Mouse (Mus musculus): ENCODE data around the gene Dixdc1.

The Dixdc1 gene

GRCm38 (mm10) chr9:50745806-50746205, 6.5 kb upstream of the Dixdc1 start:
- DNase-seq (ENCODE audit: low read depth, low spot score): no peak

DNA sequence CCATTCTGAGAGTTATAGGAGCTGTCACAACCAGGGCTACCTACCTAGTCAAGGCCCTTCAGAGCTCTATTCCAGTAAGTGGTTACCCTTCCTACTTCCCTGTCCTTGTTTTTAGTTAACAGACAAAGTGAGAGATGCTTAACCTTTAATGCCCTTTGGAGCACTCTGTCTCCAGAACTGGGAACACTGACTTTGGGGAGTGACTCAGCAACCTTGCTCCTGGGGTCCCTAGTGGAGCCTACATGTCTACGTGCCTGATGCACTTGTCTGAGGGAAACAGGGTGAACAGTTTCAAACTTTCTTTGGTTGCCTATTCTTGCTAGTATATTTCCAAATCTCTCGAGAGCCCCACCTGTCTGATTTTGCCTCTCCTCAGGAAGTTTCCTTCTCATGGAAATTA, 3.4 kb upstream of the Dixdc1 start:
- no peak for DNase-seq (ENCODE audit: low read depth, low spot score)

GRCm38 (mm10) chr9:50742261-50742660, 2.9 kb upstream of the Dixdc1 start:
- DNase-seq (ENCODE audit: low read depth, low spot score): no peak

DNA sequence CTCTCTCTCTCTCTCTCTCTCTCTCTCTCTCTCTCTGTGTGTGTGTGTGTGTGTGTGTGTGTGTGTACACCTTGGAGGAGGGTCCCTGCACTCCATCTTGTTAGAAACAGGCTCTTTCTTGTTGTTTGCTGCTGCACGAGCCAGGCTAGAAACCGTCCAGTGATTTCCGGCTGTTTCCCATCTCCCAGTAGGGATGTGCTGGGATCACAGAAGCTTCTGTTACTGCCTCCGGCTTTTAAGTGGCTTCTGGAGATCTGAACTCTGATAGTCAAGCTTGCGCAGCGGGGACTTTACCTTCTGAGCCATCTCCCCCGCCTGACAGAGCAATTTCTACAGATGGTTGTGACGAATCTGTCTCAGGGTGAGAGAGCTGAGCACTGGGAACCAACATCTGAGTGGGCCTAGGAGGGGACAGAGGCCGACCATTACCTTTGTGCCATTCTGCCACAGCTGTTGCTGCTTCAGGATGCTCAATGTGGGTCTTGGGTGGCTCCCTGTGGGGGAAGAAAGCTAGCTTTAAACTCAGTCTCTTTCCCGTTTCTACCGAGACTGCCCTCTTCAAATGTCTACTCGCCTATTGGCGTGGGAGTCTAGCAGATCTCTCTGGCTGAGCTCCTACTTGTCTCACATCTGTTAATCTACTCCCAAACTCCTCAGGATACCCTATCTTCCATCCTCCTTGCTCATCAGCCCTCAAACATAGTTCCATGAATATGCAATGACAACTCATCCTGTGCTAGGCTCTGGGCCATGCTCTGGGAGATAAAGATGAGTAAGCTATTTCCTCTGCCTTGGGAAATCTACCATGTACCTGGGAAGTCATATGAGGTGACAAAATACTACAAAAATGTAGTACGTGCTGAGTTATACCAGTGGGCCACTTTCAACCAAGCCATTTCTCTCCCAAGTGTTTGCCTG, 1.8 kb upstream of the Dixdc1 start:
- no peak for DNase-seq (ENCODE audit: low read depth, low spot score)

DNA sequence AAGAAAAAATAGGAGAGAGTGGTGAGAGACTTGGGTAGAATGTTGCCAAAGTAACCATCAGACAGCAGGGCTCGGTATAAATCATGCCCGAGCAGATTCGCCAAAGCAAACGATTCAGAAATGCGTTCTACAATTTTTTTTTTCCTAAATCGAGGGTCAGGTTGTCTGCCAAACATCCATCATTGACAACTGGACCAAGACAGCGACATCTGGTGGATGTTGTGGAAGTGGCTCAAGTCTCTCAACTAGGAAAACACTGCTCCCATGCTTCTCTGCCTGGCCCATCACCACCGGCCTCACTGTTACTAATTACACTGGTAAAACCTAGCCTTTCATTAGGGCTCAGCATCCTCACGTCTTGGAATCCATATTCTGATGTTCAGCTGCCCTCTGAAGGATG, 4.3 kb downstream of the Dixdc1 start:
- peak; percentile 66 for DNase-seq (ENCODE audit: low read depth, low spot score)

DNA sequence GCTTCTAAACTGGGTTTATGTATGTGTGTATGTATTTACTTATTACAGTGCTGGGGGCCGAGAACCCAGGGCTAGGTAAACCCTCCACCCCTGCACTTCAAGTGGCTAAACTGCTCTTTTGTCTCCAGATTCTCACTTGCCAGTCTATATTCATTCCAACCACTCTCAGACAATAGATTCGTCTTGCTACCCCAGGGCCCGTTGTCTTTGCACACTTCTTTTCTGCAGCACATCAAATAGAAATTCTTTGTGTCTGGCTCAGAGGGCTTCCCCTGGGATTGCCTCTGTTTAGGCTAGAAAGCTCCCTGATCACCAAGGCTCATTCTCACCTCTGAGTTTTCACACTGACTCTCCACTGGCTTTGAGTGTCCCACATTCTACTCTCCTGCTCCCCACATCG, 6.8 kb downstream of the Dixdc1 start:
- no peak for DNase-seq (ENCODE audit: low read depth, low spot score)

GRCm38 (mm10) chr9:50729600-50729999, 9.7 kb downstream of the Dixdc1 start:
- no peak for DNase-seq (ENCODE audit: low read depth, low spot score)

DNA sequence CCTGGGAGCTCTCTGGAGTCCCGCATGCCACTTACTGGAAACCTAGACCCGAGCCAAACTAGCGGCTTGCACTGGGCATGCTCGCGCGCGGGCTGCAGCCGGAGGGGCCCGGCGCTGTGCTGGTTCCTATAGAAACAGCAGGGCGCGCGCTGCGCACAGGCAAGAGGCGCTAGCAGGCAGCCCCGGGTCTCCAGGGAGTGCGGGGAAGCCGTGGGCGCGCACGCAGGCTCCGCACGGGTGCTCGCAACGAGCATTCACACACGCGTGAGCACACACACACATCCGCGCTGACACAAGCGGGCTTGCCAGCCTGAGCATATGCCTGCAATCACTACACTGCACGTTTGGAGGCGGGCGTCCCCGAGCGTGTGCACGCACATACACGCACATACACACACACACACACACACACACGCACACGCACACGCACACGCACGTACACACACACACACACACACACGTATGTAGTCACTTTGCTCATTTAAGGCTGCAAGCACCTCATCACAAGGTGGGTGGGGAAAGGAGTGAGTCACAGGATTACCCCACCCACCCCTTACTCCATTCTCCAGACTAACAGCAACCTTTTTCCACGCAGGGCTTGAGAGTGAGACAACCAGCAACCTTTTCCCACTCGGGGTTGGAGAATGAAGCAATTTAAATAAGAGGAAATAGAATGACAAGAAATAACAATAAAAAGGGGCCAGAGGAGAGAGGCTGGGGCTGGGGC, 11.2 kb downstream of the Dixdc1 start:
- peak; percentile 47 for DNase-seq (ENCODE audit: low read depth, low spot score)

DNA sequence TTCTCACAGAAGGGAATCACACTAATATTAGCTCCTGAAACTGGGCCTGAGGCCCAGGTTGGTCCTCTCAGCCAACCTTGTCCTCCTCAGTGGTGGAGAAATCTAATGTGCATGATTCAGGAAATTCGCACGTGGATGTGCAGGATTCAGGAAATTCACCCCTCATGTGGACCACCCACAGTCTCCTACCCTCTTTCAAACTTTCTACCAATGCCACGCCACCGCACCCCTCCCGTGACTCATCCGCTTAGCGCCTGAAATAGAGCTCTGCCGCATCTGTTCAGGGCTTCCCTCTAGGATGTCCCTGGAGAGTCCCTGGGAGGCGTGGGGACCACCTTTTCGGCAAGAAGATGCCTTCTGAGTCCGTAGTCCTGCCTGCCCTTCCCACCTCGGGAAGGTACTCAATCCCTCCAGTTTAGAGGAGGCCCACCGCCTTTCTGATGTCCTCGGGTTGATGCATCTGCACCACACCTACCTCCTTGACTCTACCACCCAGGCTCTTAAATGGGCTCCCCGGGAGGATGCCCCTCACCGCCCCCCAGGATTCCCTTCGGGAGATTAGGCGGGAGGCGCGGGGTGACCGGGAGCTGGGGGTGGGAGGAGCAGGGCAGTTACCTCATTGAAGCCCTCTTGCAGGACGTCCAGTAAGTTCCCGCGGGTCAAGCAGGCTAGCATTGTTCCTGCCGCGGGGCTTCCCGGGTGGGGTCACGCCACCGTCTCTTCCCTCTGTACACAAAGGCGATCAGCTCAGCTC, 12.0 kb downstream of the Dixdc1 start:
- DNase-seq (ENCODE audit: low read depth, low spot score): no peak

DNA sequence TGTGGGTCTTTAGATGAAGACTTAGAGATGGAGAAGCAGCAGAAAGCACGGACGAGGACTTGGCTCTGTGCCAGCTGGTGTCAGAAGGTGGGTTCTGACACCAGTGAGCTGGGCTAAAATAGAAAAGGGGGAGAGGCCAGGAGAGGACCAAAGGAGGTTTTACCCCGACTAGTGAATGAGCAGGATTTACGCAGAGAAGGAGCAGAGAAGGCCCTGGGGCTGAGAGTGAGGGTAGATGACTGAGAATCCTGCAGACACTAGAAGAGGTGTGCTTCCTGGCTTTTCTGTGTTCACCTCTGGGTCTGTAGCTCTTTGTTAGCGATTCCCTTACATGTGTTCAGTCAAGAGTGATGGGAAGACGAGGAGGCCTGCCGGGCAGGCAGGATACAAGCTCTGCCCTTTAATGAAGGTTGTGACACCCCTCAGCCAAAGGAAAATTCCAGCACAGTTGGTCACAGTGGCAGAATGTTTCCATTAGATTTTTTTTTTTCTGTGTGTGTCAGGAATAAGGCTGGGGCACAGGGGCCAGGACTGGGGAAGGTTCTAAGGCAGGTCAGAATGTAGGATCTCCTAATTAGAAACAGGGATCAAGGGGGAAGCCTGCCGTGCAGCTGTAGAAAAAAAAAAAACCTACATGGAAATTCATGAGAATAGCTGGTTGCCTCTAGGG, 13.3 kb downstream of the Dixdc1 start:
- no peak for DNase-seq (ENCODE audit: low read depth, low spot score)

- DNase-seq (ENCODE audit: low read depth, low spot score): no peak
Observed at GRCm38 (mm10) chr9:50724661-50725330, 14.5 kb downstream of the Dixdc1 start.

GRCm38 (mm10) chr9:50724147-50724546, 15.2 kb downstream of the Dixdc1 start:
- no peak for DNase-seq (ENCODE audit: low read depth, low spot score)

DNA sequence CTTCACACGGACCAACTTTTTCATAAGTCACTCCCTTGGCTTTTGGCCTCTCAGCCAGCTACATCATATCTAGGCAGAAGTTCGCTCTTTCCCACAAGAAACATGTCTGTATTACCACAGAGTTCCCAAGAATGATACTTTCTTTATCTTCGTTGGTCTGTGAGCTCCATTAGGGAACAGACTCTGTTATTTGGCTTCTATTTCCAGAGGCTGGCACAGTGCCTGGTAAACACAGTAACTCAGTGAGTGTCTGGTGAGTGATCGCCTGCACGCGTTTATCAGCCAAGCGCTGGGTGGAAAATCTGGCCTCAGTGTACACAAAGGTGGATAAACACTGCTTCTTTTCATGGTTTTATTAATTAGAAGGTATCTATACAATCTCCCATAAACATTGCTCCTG, 15.9 kb downstream of the Dixdc1 start:
- no peak for DNase-seq (ENCODE audit: low read depth, low spot score)

GRCm38 (mm10) chr9:50722451-50722911, 16.8 kb downstream of the Dixdc1 start:
- no peak for DNase-seq (ENCODE audit: low read depth, low spot score)

DNA sequence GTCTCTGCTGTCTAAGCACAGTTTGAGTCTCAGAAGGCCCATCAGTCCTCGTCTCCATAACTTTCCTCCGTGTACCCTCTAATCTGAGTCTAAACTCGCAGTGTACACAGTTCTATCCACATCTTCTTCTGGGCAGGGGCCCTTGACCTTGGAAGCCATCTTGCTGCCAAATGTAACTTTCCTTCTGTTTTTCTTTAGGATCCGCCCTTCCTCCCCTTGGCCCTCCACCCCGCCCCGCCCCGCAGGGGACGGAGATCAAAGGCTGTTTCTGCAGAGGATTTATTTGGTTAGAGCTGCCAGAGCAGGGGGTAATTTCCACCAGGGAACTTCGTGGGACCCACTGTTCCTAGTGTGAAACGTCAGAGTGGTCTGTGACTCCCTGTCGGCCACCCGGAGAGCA, 18.3 kb downstream of the Dixdc1 start:
- no peak for DNase-seq (ENCODE audit: low read depth, low spot score)

DNA sequence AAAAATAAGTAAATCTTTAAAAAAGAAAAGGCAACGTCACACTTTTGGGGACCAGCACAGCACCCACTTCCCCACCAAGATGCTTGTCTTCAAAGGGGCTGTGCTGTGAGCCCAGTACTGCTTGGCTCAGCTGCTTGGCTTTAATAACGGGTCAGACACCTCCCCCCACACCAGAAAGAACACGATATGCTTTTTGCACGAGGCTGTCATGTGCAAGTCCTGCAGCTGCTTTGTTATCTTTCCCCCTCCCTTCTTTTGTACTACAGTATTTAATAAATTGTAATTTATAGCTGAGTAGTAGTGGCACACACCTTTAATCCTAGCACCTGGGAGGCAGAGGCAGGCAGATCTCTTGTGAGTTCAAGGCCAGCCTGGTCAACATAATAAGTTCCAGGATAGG, 20.4 kb downstream of the Dixdc1 start:
- no peak for DNase-seq (ENCODE audit: low read depth, low spot score)

GRCm38 (mm10) chr9:50714188-50714587, 25.1 kb downstream of the Dixdc1 start:
- no peak for DNase-seq (ENCODE audit: low read depth, low spot score)

DNA sequence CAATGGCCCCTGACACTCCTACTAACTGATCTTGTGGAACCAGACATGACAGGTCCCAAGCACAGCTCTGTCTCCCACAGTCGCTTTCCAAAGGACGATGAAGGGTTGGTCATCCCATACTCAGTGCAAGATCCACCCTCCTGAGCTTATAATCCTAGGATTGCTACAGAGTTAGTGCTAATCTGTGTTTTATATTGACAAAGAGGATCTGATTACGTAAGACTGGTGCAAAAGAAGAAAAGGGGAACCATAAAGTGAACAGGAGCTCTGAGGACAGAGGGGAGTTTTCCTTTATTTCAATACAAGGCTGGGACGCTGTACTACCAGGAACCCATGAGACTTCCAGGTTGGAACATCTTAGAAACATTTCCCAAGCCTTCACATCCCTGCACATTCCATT, 28.0 kb downstream of the Dixdc1 start:
- DNase-seq (ENCODE audit: low read depth, low spot score): no peak

- no peak for DNase-seq (ENCODE audit: low read depth, low spot score)
Observed at GRCm38 (mm10) chr9:50709108-50709507, 30.2 kb downstream of the Dixdc1 start.

DNA sequence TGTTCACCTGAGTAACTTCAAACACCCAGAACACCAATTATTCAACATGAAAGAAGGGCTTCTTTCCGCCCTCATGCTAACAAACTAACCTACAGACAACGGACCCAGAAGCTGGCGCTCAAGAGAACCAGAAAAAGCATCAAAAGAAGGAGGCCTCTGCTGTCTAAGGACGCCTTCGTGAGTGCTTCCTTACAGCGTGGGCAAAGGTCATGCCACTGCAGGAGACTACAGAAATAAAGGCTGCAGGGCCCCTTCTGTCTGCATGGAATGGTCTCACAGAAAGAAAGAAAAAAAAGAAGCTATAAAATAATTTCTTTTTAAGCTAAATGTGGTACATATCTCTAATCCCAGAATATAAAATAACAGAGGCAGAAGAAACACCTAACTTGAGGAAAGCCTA, 34.4 kb downstream of the Dixdc1 start:
- no peak for DNase-seq (ENCODE audit: low read depth, low spot score)

Data from CD4-positive, CD25-positive, alpha-beta regulatory T cell, adult 2 months (primary cell).